Mouse (Mus musculus) liver, adult 2 months (tissue): ENCODE data around the gene Gabbr1. TPM values are rescaled to one million over a fixed set of nuclear protein-coding genes. Genes with fewer than 3 reads are reported as not detected.

Experiments
- DNase-seq: peaks from one replicate; pipeline ENCODE4 v3.0.0-alpha.2; 2011; ENCODE audit warnings: low read depth, low spot score; ENCODE audit errors: extremely low read depth
- H3K27ac ChIP-seq: fragments of 200-500 bp; replicated peaks from 2 replicates; pipeline ENCODE4 v1.5.1; 2012; ENCODE audit warnings: low read depth, mild to moderate bottlenecking, control low read depth, inconsistent platforms, low read length; ENCODE audit not compliant: insufficient read depth
- H3K27me3 ChIP-seq: fragments of 200-500 bp; 2 replicates; pipeline ENCODE4 v1.6.1; 2012; ENCODE audit warnings: mild to moderate bottlenecking, moderate library complexity, low read length, inconsistent platforms; ENCODE audit not compliant: control insufficient read depth, insufficient read depth
- H3K36me3 ChIP-seq: fragments of 200-500 bp; 2 replicates; pipeline ENCODE4 v1.6.1; 2012; ENCODE audit warnings: low read length, inconsistent platforms; ENCODE audit not compliant: control insufficient read depth, insufficient read depth
- H3K4me1 ChIP-seq: fragments of 200-500 bp; 2 replicates; pipeline ENCODE4 v1.6.1; 2011; ENCODE audit warnings: low read length; ENCODE audit not compliant: control insufficient read depth, insufficient read depth
- H3K4me3 ChIP-seq: fragments of 200-500 bp; 2 replicates; pipeline ENCODE4 v1.5.1; 2011; ENCODE audit warnings: low read depth, mild to moderate bottlenecking, control low read depth, low read length, moderate library complexity; ENCODE audit not compliant: insufficient read depth
- H3K79me2 ChIP-seq: fragments of 200-500 bp; 2 replicates; pipeline ENCODE4 v1.6.1; 2012; ENCODE audit warnings: inconsistent platforms, mild to moderate bottlenecking, low read length, moderate library complexity; ENCODE audit not compliant: control insufficient read depth, insufficient read depth
- H3K9ac ChIP-seq: fragments of 200-500 bp; 2 replicates; pipeline ENCODE4 v1.6.1; 2012; ENCODE audit warnings: low read depth, mild to moderate bottlenecking, control low read depth, inconsistent platforms, low read length
- CTCF ChIP-seq: fragments of 200-500 bp; IDR thresholded peaks from 2 replicates; pipeline ENCODE4 v1.5.1; 2011; ENCODE audit warnings: low read depth, low read length, control low read depth
- POLR2A ChIP-seq: fragments of 200-500 bp; IDR thresholded peaks from 2 replicates; pipeline ENCODE4 v1.6.1; 2011; ENCODE audit warnings: low read length, control low read depth; ENCODE audit not compliant: insufficient read depth; ENCODE audit errors: extremely low read depth
- WGBS: fragments of 180-500 bp; shearing (Covaris S2); methylation state at CpG from one replicate; pipeline ENCODE4 v1.1.7; 2018; 5-methylcytosine and 5-hydroxymethylcytosine counted together
- polyA plus RNA-seq: library from polyadenylated mRNA; depleted of rRNA; stranded (reverse); fragments of >200 nt; gene quantifications from 2 replicates; pipeline ENCODE4 v1.2.3, GENCODE M21; 2012
- total RNA-seq: library from RNA; depleted of rRNA; stranded (reverse); fragments of >200 nt; gene quantifications from 2 replicates; pipeline ENCODE4 v1.2.3, GENCODE M21; 2014

The Gabbr1 gene
- total and polyA plus RNA-seq, 2 experiments = 1.2 to 3.2 TPM

DNA sequence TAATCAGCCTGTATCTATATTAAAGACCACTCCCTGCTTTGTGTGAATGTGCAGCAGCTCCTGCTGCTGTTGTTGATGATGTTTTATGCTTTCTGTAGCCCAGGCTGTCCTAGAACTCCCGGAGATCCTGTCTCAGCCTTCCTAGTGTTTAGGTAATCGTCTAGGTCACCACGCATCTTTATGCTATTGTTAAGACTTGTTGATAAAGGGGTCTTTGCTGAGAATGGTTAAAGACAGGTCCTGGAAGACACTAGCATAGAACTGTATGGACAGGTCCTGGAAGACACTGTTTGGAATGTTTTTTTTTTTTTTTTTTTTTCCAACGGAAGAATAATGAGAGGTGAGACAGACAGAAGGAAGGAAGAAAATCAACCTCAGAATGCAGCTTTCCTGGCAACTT, 42.4 kb upstream of the Gabbr1 start:
- Histone ChIP-seq H3K79me2 (no peaks in the 10 kb centered on the region), H3K27me3 (0 out of 2 replicates have a peak, but pooled peaks cover 5% of the 10 kb centered on the region), H3K9ac (no peak overlapping the region), H3K27ac (no peak overlapping the region), H3K4me1 (no peaks in the 10 kb centered on the region), H3K36me3 (no peaks in the 10 kb centered on the region), H3K4me3 (no peak overlapping the region)
- no peak for DNase-seq
- TF ChIP-seq CTCF = no peak
- no peak for TF ChIP-seq POLR2A
- WGBS = 59% methylated on average over 4 of the region's 4 CpGs

DNA sequence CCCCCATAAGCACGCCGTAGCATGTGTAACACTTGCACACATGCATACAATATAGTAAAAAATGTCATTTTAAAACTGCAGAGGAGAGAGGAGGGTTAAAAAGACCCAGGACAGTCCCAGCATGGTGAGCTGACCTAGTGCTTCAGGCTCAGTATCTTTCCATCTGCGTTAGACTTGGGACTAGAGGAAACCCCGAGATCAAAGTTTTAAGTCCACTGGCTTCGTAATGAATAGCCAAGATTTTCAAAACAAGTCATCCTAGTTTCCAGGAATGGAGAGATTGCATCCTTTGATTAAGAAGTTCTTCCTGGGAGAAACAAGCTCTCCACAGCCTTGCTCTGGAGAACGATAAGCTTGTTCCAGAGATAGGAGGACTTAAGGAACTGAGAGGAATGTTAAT, 37.6 kb upstream of the Gabbr1 start:
- H3K9ac ChIP-seq = no peak overlapping the region
- no peak overlapping the region for H3K4me3 ChIP-seq
- no peak for DNase-seq
- 0 out of 2 replicates have a peak, but pooled peaks cover 2% of the 10 kb centered on the region for H3K27me3 ChIP-seq
- H3K36me3 ChIP-seq = no peaks in the 10 kb centered on the region
- WGBS = 87% methylated on average over 6 of the region's 6 CpGs
- TF ChIP-seq POLR2A = no peak
- no peaks in the 10 kb centered on the region for H3K4me1 ChIP-seq
- no peaks in the 10 kb centered on the region for H3K79me2 ChIP-seq
- H3K27ac ChIP-seq = no peak overlapping the region

DNA sequence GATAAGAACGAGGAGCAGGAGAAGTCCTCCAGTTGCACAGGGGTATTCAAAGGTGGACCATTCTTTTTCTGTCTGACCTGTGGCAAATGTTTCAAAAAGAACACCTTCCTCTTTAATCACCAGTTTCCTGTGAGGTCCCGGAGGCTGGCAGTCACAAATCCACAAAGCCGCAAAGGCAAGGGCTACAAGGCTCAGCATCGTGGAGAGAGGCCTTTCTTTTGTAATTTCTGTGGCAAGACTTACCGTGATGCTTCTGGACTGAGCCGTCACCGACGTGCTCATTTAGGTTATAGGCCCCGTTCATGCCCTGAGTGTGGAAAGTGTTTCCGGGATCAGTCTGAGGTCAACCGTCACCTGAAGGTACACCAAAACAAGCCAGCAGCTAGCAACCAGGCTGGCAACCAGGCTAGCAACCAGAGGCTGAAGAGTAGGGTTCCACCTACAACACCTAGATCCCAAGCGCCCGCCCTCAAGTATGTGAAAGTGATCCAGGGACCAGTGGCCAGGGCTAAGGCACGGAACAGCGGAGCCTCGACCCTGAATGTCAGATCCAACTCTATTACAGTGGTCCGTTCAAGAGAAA, 36.2 kb upstream of the Gabbr1 start:
- no peak overlapping the region for H3K4me3 ChIP-seq
- no peak overlapping the region for H3K27ac ChIP-seq
- H3K4me1 ChIP-seq = no peaks in the 10 kb centered on the region
- H3K36me3 ChIP-seq = no peaks in the 10 kb centered on the region
- 90% methylated on average over 17 of the region's 17 CpGs for WGBS
- no peak for TF ChIP-seq POLR2A
- H3K27me3 ChIP-seq = no peaks in the 10 kb centered on the region
- H3K9ac ChIP-seq = no peak overlapping the region
- no peak for DNase-seq
- H3K79me2 ChIP-seq = no peaks in the 10 kb centered on the region

DNA sequence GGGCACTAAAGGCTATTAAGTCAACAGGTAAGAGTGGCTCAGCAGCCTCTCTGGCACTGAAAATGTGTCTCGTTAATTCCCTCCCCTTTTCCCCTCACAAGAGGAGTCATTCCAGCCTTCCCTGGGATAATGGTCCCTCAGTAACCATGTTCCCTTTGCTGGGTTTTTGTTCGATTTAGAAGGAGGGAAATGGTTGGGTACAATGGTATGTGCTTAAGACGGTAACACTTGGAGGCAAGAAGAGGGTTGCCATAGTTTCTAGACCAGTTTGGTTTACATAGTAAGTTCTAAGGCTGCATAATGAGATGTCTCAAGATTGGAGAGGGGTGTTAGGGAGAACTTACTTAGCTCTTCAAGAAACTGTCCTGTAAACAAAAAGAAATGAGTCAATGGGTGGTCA, 34.0 kb upstream of the Gabbr1 start:
- H3K4me1 ChIP-seq = no peaks in the 10 kb centered on the region
- no peaks in the 10 kb centered on the region for H3K36me3 ChIP-seq
- 84% methylated on average over 3 of the region's 3 CpGs for WGBS
- no peak for TF ChIP-seq POLR2A
- no peak for TF ChIP-seq CTCF
- no peak overlapping the region for H3K9ac ChIP-seq
- no peak overlapping the region for H3K27ac ChIP-seq
- H3K27me3 ChIP-seq = no peaks in the 10 kb centered on the region
- no peak overlapping the region for H3K4me3 ChIP-seq
- no peak for DNase-seq
- no peaks in the 10 kb centered on the region for H3K79me2 ChIP-seq

DNA sequence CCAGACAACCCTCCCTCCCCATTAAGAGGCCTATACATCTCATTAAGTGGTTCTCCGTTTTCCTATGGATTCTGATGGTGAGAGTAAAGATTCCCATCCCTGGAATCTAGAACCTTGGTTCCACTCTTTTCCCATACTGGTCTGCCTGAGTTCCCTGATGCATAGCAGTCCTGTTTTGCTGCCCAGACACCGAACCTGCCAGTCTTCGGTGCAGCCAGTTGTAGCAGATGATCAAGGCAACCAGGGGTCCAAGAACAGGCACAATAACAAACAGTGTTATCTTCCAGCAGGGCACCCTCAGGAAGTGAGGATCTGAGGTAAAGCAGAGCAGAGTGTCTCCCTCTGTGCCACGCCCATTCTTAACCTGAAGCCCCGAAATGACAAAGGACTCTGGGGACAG, 33.6 kb upstream of the Gabbr1 start:
- Histone ChIP-seq H3K36me3 (no peaks in the 10 kb centered on the region), H3K4me1 (no peaks in the 10 kb centered on the region), H3K79me2 (no peaks in the 10 kb centered on the region), H3K4me3 (no peak overlapping the region), H3K9ac (no peak overlapping the region), H3K27ac (no peak overlapping the region), H3K27me3 (no peaks in the 10 kb centered on the region)
- DNase-seq = no peak
- no peak for TF ChIP-seq CTCF
- no peak for TF ChIP-seq POLR2A
- 73% methylated on average over 5 of the region's 5 CpGs for WGBS

DNA sequence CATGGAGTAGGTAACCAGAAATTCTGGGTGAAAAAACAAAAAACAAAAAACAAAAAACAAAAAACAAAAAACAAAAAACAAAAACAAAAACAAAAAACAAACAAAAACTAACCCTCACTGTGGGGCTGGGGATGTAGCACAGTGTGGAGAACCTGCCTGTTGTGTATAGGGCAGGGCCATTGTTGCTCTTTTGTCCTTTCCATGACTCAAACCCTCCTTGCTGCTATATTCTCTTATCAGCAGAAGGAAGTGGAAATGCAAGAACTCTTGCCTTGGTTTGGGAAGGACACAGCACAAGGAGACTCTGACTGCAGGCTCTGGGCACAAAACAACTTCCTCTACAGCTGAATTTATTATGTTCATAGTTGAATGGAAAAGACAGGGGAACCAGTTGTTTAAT, 29.4 kb upstream of the Gabbr1 start:
- DNase-seq = no peak

More for the DNA sequence above, 29.4 kb upstream of the Gabbr1 start:
- no peak overlapping the region for H3K4me3 ChIP-seq
- H3K27me3 ChIP-seq = no peaks in the 10 kb centered on the region
- no peaks in the 10 kb centered on the region for H3K79me2 ChIP-seq
- H3K4me1 ChIP-seq = no peaks in the 10 kb centered on the region
- H3K9ac ChIP-seq = no peak overlapping the region
- no peak overlapping the region for H3K27ac ChIP-seq
- H3K36me3 ChIP-seq = no peaks in the 10 kb centered on the region
- no peak for TF ChIP-seq POLR2A
- no peak for TF ChIP-seq CTCF
